Mouse (Mus musculus) frontal cortex, adult (tissue): ENCODE measurements at regions not wholly inside any gene's neighbourhood (a gene's known extent, or its start where the extent isn't known, plus 50 kb on each side); places are given as distances from the start of the nearest gene placed in this dataset.
A peak's percentile ranks its signal among the peaks of the same experiment; 100 is the strongest.

ENCODE experiments used
- ATAC-seq: cut with Nextera tagmentation; 2 replicates; pipeline ENCODE4 v1.9.2; 2017; ENCODE audit warnings: mild to moderate bottlenecking, moderate library complexity, mixed read lengths; ENCODE audit not compliant: low TSS enrichment

DNA sequence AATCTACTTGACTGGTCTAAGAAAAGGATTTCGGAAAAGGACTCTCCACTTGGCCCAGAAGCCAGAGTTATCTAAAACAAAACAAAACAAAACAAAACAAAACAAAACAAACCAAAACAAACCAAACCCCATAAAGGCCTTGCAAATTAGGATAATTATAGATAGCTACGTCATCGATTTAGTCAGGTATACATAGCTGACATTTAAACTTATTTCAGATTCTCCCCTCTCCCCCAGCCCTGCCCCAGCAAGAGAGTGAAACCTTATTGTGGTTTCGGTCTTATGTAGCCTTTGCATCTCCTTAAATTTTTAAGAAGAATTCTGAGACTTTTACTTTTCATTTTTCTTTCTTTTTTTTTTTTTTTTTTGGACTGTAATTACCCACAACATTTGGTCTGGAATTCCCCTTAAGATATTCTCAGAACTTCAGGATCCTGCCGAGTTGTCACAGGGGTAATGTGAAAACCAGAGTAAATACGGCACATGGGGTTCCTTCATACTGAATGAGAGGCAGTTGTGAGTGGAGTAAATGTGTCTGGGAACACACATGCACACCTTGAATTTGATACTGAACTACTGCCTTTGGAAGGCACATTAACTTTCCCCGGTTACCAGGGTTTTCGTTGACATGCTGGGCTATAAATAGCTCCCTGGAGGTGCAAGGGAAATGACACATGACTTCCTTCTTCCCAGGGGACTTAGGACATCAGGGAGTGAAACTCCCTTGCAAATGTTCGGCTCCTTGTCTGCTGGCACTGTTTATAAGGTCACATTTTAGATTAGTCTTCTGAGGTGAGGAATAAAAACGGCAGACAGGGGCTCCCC, 94.8 kb upstream of the Rap1b start:
- ATAC-seq, result peak; percentile 38

DNA sequence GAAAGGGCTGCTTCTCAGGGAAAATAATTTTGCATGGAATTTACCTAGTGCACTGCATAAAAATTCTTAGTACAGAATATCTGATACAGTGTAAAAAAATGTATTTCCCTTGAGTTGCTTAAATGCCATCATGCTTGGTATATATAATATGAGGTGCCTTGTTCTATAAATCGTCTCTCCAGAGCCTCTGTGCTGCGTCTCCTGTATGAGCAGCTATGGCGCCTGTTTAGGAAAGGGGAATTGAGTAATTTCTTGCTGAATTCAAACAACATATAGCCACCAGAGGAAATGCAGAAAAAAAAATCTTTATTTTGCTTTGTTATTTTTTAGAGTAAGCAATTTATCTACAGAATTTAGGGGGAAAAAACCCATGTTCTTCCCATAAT, 95.4 kb upstream of the Rap1b start:
- peak; percentile 52; the same call in 1 of the 2 replicates for ATAC-seq

DNA sequence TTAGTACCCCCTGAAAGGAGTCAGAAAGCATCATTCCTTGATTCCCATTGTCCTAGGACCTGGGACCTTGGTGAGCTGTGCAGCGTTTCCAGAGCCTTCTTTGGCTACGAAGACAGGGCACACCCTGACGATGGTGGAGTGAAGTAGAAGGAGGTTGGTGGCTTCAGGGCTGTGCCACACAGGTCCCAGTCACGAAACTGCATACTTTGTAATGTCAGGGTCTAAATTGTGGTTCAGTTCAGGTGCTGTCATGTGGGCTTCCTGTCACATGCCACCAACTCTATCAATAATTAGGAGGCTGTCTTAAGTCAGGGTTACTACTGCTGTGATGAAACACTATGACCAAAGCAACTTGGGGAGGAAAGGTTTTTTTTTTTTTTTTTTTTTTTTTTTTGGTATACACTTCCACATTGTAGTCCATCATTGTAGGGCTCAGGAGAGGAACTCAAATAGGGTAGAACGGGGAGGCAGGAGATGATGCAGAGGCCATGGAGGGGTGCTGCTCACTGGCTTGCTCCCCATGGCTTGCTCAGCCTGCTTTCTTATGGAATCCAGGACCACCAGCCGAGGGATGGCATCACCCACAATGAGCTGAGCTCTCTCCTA, 98.0 kb upstream of the Rap1b start:
- ATAC-seq, result no peak

DNA sequence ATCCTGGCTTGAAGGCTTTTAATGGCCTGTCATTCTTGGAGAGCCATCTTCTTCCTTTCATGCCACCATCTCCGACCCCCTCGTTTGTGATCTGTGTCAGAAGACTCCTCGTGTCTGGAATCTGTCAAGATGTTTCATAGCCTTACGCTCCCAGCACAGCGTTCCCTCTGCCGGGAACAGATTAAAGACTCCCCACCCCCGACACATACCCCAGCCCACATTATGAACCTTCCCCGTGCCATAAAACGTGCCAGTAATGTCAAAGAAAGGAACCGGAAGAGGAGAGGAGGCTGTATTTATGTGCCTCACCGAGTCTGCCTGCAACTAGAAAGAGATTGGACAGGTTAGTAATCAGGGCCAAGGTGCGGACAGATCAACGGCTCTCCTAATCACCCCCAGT, 101.4 kb upstream of the Rap1b start:
- no peak for ATAC-seq

DNA sequence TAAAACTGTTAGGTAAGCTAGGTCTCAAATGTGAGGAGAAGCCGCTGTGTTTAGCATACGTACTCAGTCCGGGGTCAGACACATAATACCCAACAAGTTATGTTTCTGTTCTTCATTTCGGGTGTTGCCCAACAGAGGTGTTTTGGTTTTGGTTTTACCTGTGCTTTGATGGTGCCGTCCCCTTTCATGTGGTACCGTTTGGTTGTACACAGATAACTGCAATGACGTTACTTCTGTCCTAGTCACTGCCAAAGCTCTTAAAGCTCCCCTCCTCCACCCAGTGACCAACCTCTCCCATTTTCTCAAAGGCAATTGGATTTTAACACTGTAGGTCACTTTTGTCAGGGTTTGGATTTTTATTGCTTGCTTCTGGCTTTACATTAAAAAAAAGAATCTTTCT, 102.1 kb upstream of the Rap1b start:
- no peak for ATAC-seq

DNA sequence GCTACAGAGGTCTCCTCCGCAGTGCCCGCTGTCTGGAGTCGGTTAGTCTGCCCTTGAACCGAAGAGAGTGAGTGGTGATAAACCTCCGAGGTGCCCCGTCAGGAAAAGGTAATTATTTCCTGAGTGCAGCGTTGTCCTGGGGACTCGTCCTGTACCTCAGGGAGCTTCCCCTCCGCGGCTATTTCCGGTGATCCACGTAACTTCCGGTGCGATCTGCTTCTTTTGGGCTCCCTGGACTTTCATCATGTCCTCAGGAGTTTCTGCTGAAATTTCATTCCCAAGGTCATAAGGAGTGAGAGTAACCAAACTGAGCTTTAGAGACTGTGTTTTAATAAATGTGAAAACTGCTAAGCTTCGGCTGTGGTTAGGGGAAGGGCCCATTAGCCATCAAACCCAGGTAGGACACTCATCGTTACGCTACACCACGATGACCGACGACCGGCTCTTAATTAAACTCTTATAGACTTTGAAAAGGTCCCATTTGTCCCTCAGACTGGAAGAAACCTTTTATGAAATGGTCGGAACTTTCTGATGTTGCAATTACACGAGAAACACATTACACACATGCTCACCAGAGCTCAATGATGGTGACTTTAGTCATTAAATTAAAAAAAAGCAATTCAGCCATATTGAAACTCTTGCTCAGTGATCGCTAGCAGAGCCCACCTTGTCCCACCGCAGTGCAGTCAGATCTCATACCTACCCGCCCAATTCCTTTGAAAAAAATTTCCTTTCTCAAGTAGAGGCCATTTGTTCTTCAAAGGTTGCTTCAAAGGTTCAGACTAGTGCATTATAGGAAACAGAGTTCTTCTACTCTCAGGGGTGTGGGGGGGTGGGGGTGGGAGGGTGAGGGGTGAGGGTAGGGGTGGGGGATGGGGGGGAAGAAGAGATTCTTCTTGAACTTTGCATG, 106.5 kb upstream of the Rap1b start:
- ATAC-seq, result no peak

DNA sequence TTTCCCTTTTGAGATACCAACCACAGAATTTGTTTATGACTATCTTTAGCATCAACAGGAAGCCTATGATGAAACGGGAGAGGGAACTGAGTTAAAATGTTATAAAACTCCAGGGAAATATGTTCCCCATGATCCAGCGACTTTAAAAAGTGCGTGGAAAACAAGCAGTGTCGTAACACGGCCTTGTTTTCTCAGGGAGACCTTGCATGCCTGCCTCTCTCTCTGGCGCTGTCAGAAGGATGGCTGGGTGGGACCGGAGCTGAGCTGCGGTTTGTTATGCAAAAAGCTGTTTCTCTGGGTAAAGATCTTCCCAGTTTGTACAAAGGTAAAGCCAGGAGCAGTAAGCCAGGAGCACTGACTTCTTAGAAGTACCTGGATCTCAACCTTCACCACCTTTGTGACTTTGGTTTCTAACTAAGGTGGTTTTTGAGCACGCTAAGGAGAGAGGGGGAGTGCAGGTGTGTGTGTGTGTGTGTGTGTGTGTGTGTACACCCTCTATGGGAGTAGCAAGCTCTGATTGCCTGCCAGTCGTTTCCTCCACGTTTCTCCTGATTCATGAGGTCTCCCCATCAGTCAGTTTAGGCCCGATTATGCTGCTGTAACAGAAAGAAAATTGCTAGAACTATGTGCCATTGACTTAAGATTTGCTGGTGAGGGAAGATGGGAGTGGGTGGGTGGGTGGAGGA, 107.3 kb upstream of the Rap1b start:
- ATAC-seq, result no peak

DNA sequence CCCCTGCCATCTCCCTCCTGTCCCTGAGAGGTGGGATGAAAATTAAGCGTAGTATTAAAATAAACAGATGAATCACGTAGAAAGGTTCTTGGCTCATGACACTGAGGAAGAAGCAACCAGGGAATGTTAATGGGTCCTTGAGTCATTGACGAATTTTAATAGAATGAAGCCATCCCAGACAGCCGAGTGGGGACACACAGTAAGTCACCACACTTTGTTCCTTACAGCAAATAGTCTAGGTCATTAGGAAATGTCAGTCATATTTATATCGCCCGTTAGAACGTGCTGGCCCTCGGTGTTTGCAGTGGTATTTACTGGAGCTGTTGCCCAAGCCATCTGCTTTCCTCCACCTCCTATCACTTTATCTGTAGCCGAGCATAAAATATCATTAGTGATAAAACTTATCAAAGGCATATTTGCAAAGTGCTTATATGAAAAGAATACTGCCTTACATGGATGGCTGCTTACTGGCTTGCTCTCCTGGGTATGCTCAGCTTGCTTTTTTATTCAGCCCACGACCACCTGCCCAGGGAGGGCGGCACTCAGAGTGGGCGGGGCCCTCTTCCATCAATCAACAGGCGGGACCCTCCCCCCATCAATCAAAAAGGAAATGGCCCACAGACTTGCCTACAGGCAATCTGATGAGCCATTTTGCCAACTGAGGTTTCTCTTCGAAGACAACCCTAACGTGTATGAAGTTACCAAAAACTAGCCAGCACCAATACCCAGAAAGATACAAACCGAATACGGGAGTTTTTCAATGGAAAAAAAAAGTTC, 110.5 kb upstream of the Rap1b start:
- ATAC-seq, result no peak

DNA sequence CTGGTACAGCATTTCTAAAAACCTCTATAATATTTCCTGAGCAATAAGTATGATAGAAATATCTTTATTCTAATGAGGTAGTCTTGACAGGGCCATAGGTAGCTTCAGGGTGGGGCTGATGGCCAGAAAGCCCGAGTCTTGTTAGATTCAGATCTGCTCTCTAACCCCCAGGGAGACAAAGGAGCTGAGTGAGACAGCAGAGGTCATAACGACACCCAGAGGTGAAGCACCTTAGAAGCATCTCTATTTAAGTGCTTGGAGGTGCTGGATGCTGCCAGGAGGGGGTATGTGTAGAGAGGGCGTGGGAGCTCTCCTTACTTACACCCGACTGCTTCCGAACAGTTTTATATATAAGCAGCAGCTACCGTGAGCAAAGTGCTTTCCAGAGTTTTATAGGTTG, 128.9 kb upstream of the Rap1b start:
- ATAC-seq, result no peak

DNA sequence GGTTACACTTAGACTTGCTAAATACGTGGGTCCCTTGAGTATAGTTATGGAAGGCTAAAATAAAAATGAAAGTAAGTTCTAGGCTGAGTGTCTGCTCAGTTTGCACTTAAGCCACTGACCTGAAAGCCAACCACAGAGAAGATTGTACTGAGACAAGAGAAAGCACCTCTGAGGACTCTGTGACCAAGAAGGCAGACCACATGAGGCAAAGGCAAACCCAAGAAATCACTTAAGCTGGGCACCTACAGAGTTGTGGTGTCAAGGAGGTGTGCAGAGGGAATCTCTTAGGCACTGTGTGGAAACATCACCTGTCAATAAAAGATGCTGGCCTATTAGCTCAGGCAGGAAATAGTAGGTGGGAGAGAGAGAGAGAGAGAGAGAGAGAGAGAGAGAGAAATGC, 129.6 kb upstream of the Rap1b start:
- ATAC-seq, result no peak

DNA sequence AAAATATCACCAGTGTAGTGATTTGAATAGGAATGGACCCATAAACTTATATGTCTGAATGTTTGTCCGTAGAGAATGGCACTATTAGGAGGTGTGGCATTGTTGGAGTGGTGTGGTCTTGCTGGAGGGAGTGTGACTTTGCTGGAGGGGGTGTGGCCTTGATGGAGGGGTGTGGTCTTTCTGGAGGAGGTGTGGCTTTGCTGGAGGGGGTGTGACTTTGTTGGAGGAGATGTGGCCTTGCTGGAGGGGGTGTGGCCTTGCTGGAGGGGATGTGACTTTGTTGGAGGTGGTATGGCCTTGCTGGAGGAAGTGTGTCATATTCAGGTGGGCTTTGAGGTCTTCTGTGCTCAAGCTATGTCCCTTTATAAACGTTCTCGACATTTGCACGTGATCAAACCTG, 133.3 kb upstream of the Rap1b start:
- ATAC-seq, result no peak

DNA sequence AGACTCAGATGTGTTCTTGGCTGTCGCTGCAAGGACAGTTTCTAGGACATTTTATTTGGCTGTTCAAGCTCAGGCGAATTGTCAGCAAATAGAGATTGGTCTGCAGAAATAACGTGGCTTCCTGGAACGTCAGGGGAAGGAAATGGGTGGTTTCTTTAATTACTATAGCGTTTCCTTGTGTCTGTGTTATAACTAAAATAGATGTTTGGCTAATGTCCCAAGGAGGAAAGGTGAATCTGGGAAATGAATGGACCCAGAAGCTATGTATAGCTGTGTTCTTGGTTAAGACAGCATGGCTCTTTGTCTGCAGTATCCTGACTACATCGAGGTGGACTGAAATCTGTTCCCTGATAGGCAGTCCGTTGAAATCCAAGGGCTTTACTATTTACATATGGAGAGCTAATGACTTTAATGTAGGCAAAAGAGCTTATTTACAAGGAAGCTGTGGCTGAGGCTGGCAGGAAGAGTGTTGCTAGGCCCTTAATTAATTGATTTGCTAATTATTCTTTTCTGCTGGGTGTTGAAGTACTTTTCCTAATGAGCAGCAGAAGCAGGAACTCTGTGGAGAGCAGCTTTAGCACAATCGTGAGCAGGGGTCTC, 136.9 kb upstream of the Rap1b start:
- ATAC-seq, result no peak

DNA sequence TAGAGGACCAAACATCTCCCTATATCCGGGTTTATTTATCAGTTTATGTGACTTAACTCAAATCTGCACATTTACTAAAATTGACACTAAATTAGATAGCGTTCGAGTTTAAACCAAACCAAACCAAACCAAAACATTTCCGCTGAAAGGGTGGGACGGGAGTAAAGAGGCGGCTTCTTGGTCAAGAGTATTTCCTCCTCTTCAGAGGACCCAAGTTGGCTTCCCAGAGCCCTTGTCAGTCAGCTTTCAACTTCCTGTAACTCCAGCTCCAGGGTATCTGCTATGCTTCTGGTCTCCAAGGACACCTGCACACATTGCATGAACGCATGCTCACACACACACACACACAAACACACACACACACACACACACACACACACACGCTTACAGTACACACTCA, 137.4 kb upstream of the Rap1b start:
- ATAC-seq, result no peak

DNA sequence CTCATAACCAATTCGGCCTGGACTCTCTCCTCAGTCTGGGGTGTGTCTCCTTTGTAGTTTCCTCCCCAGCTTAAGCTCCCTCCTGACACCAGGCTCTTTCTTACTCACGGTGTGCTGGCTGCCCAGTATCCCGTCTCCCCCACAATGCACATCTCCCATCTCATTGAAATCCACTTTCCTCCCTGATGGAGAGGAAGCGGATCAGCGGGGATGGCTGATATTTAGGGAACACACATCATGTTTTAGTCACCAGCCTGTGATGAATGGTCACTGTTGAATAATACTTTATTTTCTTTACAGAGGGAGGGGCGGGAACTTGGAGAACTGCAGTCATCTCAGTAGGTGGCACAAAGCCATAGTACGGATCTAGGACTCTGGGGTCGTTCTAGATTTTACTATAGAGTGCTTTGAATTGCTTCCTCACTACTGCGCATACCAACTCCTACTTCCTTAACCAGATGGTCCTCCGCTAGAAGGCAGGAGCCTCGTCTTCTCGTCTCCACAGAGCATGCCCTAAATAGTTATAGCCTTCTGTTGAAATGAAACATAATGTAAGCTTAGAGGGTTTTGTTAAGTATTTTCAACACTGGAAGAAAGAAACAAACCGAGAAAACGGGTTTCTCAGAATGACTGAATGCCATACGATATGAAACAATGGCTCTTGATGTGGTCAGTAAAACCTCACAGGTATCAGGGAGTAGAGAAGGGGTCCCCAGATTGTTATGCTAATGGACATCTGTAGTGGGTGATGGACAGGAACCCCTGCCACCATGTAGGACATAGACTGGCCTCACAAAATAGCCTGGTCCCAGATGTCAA, 139.2 kb upstream of the Rap1b start:
- ATAC-seq, result peak; percentile 95

DNA sequence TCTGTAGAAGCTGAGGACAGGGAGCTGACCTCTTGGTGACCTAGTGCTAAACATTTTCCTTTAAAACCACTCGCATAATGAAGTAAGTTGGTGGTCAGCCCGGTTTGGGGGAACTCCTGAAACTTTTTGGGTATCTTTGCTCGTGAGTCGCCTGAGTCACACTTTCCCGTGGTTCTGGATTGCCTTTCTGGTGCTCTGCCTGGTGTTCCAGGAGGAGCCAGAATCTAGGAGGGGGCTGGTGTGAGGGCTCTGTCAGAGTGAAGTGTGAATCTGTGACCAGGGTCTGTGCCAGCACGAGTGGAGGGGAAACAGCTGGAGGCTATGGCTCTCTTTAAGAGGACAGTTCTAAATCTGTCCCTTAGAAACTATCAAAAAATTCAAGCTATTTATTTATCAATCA, 141.8 kb upstream of the Rap1b start:
- 0 out of 2 replicates have a peak, but pooled peaks have one; percentile 36 for ATAC-seq

DNA sequence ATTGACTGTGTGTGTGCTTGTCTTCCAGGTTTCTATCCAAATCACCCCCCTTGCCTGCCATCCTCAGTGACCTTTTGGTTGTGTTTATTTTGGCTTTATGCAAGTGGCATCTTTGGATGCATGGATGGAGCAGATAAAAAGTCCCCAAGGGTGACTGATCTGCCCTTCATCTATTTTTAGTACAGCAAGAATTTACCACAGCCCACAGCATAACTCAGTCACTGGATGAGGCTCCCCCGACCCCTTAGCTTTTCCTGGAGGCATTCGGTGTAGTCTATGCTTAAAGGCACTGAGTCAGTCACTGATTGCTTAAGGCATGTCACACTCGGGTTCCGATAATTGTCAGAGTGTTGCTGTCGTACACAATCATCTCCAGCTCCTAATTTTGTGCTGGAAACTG, 142.2 kb upstream of the Rap1b start:
- ATAC-seq, result no peak

DNA sequence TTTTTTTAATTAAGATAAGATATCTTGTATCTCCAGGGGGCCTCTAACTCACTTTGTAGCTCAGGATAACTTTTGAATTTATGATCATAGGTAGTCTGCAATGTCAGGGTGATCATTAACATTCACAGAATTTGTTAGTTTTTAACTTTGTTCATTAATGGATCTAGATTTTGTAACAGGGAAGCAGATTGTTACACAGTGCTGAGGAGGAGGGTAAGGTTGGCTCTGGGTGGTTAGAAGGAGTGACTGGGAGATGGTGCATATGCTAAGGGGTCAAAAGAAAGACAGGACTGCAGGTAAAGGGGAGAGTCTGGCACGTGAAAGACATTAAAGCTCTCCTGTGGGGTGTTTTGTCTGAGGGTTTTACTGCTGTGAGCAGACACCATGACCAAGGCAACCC, 145.3 kb upstream of the Rap1b start:
- no peak for ATAC-seq

DNA sequence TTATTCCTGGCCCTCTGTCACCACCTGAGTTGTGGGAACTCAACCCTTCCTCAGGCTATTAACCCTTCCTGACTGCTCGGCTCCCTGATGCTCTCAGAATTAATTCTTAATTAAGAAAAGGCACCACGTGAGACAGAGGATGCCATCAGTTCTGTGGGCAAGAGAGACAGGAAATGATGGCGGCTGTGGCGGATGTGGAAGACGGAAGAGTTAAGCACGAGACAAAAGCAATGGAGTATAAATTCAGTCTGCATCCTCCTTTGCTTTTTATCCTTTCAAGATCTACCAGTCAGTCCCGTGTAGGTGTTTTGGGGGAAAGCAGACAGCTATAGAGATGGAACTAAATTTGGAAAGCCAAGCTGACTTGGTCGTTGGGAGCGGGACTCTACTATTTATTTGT, 146.5 kb upstream of the Rap1b start:
- ATAC-seq, result no peak

DNA sequence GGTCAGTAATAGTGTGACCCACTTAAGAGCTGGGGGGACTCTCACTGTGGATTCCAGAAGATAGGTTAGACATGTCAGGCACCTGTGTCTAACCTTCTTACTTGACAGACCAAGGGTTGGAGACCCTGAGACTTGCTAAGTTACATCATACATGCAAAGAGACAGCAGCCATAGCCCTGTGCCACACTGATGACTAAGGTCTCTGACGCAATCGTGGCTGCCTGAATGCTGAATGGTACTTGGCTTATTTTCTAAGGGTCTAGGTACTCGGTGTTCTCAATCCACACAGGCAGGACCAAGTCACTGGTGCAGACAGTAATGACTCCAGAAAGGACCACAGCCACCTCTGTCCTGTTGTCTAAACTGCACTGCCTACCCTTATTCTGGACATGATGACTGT, 147.8 kb upstream of the Mdm1 start:
- ATAC-seq, result no peak

DNA sequence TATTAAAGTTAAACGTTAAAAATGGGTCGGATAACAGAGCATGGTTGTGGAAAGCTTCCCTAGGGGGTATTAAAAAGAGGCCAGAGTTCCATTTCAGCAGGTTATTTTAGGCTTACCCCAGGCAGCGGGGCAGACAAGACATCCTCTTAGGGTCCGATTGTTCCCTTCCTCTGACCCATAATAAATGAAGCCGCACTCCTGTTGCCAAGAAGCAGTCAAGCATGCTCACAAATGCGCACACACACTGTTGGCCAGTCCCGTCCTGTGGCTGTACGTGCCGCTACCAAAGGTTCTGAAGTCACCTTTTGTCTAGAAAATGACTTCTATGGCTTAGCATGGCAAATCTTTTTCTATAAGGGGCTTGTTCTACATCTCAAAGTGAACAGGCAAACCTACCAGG, 146.8 kb upstream of the Mdm1 start:
- no peak for ATAC-seq
